Mouse (Mus musculus) duodenum, adult 2 months (tissue): ENCODE data around the gene Golm1. TPM values are rescaled to one million over a fixed set of nuclear protein-coding genes. Genes with fewer than 3 reads are reported as not detected.

ENCODE experiments used
- polyA plus RNA-seq: library from polyadenylated mRNA; depleted of rRNA; stranded (reverse); fragments of >200 nt; gene quantifications from 2 replicates; pipeline ENCODE4 v1.2.3, GENCODE M21; 2012; ENCODE audit warnings: low replicate concordance; rRNA removed

Gene Golm1
- polyA plus RNA-seq = 13.5 and 39.8 TPM in 2 replicates

GRCm38 (mm10) chr13:59675151-59676011, at the start of gene Golm1:
TSS of gene Golm1 (minus strand) at chr13:59675811.

GRCm38 (mm10) chr13:59711984-59712383, 36.4 kb upstream of the Golm1 start, which contains the start of gene Spata31d1b:
TSS of gene Spata31d1b (plus strand) at chr13:59712284.

GRCm38 (mm10) chr13:59710230-59710629, 34.6 kb upstream of the Golm1 start, which contains the start of gene Spata31d1a:
TSS of gene Spata31d1a (minus strand) at chr13:59710330.

GRCm38 (mm10) chr13:59694008-59694407, 18.4 kb upstream of the Golm1 start, which contains the start of gene 4921517D22Rik:
TSS of gene 4921517D22Rik (minus strand) at chr13:59694108.

GRCm38 (mm10) chr13:59584947-59585647, 90.5 kb downstream of the Golm1 start, which contains the start of the genes Agtpbp1 and Naa35:
TSS of gene Agtpbp1 (minus strand) at chr13:59585227.
TSS of gene Naa35 (plus strand) at chr13:59585259.

Other genes starting within 250 kb of the Golm1 start
- gene Agtpbp1, start 90.6 kb downstream of the Golm1 start, polyA plus RNA-seq = 1.5 and 2.3 TPM in 2 replicates
- gene Naa35, start 90.6 kb downstream of the Golm1 start, polyA plus RNA-seq = 18.1 and 18.3 TPM in 2 replicates
- gene 4921517D22Rik, start 18.3 kb upstream of the Golm1 start, polyA plus RNA-seq = not detected in 2 replicates
- not detected in 2 replicates for gene Spata31d1a, start 34.5 kb upstream of the Golm1 start, polyA plus RNA-seq
- gene Spata31d1b, start 36.5 kb upstream of the Golm1 start, polyA plus RNA-seq = not detected in 2 replicates
- gene Spata31d1d, start 55.9 kb upstream of the Golm1 start, polyA plus RNA-seq = not detected in 2 replicates
- 0.04 TPM in 1 of 2 replicates, not detected in the other for gene 1700014D04Rik, start 70.9 kb upstream of the Golm1 start, polyA plus RNA-seq
- 44.8 and 51.4 TPM in 2 replicates for gene Isca1, start 94.0 kb upstream of the Golm1 start, polyA plus RNA-seq
- gene Gm49354, start 106.4 kb upstream of the Golm1 start, polyA plus RNA-seq = not detected in 2 replicates
- 10.8 and 15.2 TPM in 2 replicates for gene Tut7, start 147.3 kb upstream of the Golm1 start, polyA plus RNA-seq